Mouse (Mus musculus) fibroblast of lung, adult 2 months (primary cell): ENCODE measurements at regions not wholly inside any gene's neighbourhood (a gene's known extent, or its start where the extent isn't known, plus 50 kb on each side); places are given as distances from the start of the nearest gene placed in this dataset.

ENCODE experiments used
- DNase-seq: peaks from one replicate; pipeline ENCODE4 v3.0.0-alpha.2; 2011; ENCODE audit warnings: low read depth

- no peak for DNase-seq
Observed at GRCm38 (mm10) chr1:184297001-184297740, 263.1 kb upstream of the 1700056E22Rik start.

GRCm38 (mm10) chr1:184291129-184291528 is 257.0 kb upstream of the 1700056E22Rik start:
- no peak for DNase-seq

- DNase-seq: no peak
Observed at GRCm38 (mm10) chr1:184289733-184290416, 255.8 kb upstream of the 1700056E22Rik start.

GRCm38 (mm10) chr1:184281768-184282167 is 247.7 kb upstream of the 1700056E22Rik start:
- DNase-seq: no peak

GRCm38 (mm10) chr1:184279263-184279662 is 245.2 kb upstream of the 1700056E22Rik start:
- no peak for DNase-seq

GRCm38 (mm10) chr1:184277001-184277400 is 242.9 kb upstream of the 1700056E22Rik start:
- no peak for DNase-seq

- no peak for DNase-seq
Observed at GRCm38 (mm10) chr1:184275877-184276276, 241.8 kb upstream of the 1700056E22Rik start.

GRCm38 (mm10) chr1:184275396-184275795 is 241.3 kb upstream of the 1700056E22Rik start:
- no peak for DNase-seq

- DNase-seq: no peak
Observed at GRCm38 (mm10) chr1:184274704-184275103, 240.6 kb upstream of the 1700056E22Rik start.

- no peak for DNase-seq
Observed at GRCm38 (mm10) chr1:184273722-184274121, 239.6 kb upstream of the 1700056E22Rik start.

- no peak for DNase-seq
Observed at GRCm38 (mm10) chr1:184271254-184271653, 237.2 kb upstream of the 1700056E22Rik start.

- DNase-seq: no peak
Observed at GRCm38 (mm10) chr1:184266051-184266450, 231.9 kb upstream of the 1700056E22Rik start.

- DNase-seq: no peak
Observed at GRCm38 (mm10) chr1:184262975-184263374, 228.9 kb upstream of the 1700056E22Rik start.

- DNase-seq: no peak
Observed at GRCm38 (mm10) chr1:184261385-184261727, 227.3 kb upstream of the 1700056E22Rik start.

GRCm38 (mm10) chr1:184260722-184261384 is 226.8 kb upstream of the 1700056E22Rik start:
- DNase-seq: no peak

GRCm38 (mm10) chr1:184259853-184260252 is 225.8 kb upstream of the 1700056E22Rik start:
- no peak for DNase-seq

GRCm38 (mm10) chr1:184257356-184257755 is 223.3 kb upstream of the 1700056E22Rik start:
- DNase-seq: no peak

- DNase-seq: no peak
Observed at GRCm38 (mm10) chr1:184254951-184255350, 220.8 kb upstream of the 1700056E22Rik start.

GRCm38 (mm10) chr1:184244730-184245488 is 210.8 kb upstream of the 1700056E22Rik start:
- DNase-seq: no peak

- no peak for DNase-seq
Observed at GRCm38 (mm10) chr1:184244296-184244695, 210.2 kb upstream of the 1700056E22Rik start.

- DNase-seq: no peak
Observed at GRCm38 (mm10) chr1:184241846-184242245, 207.7 kb upstream of the 1700056E22Rik start.
